Mouse (Mus musculus): Measurements from ENCODE around the gene Gm12185.

- no peak for TF ChIP-seq CEBPB (IDR thresholded peaks at IDR 0.05; ENCODE audit: insufficient read depth, poor library complexity, severe bottlenecking)
- no peak for TF ChIP-seq POLR2A (IDR thresholded peaks at IDR 0.05; ENCODE audit: insufficient read length, low read depth)
- no peak for TF ChIP-seq MYOD1 (IDR thresholded peaks at IDR 0.05; ENCODE audit: control insufficient read depth in 1 of 3, insufficient read length in 2 of 3, low read depth in 2 of 3)
- no peak for TF ChIP-seq POLR2AphosphoS2 (IDR thresholded peaks at IDR 0.05; ENCODE audit: insufficient read length, low read depth)
- TF ChIP-seq SRF (IDR thresholded peaks at IDR 0.05; ENCODE audit: control insufficient read depth, insufficient read length, low read depth) = no peak
- no peak for TF ChIP-seq TCF12 (IDR thresholded peaks at IDR 0.05; ENCODE audit: insufficient read depth, poor library complexity, severe bottlenecking)
- TF ChIP-seq USF1 (IDR thresholded peaks at IDR 0.05; ENCODE audit: low read depth) = no peak
Observed at GRCm38 (mm10) chr11:48918380-48918779, 73.6 kb downstream of the Gm12185 start.
